Mouse (Mus musculus): Measurements from ENCODE around the gene Rbm47. TPM values are rescaled to one million over a fixed set of nuclear protein-coding genes. Genes with fewer than 3 reads are reported as not detected.

Gene Rbm47
- polyA plus RNA-seq, 1 experiment from 2014 or later = 3.3 TPM

DNA sequence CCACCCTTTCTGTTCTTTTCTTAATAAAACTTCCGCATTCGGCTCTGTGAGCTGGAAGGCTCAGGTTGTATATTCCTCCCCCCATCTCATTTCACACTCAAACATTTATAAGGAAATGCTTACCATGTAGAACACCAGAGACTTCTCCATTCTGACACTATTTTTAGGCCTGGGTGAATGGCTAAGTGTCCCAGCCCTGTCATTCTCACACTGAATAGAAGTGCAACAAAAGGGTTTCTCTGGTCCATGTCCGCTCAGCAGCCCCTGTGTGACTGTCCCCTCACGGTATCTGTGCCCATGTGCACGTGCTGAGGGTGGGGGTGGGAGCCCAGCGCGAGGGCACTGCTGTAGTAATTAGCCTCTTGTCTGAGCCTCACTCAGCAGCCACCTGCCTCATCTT lies 105.7 kb downstream of the Rbm47 start:
- no peak overlapping the region for H3K9ac ChIP-seq
- peaks cover 13% of the 10 kb centered on the region for H3K4me1 ChIP-seq
- H3K27me3 ChIP-seq (replicated peaks) = no peaks in the 10 kb centered on the region
- H3K36me3 ChIP-seq (replicated peaks) = no peaks in the 10 kb centered on the region
- no peak overlapping the region for H3K4me3 ChIP-seq
- H3K27ac ChIP-seq = no peak overlapping the region
- ATAC-seq (replicated peaks) = no peak
- WGBS = 42% methylated on average over 7 of the region's 7 CpGs
- H3K4me2 ChIP-seq = no peak overlapping the region
- no peaks in the 10 kb centered on the region for H3K9me3 ChIP-seq

DNA sequence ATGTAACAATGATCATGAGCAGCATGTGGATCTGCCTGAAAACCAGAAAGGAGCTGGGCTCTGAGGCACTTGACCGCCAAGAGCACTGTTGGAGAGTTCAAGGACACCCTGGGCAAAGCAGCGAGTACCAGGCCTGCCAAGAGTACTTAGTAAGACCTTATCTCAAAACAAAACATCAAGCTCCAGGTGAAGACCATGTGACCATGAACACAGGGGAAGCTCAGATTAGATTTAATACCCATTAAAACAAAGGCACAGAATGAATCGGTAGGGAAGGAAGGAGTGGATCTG lies 110.0 kb downstream of the Rbm47 start:
- Histone ChIP-seq H3K36me3 (replicated peaks) (no peaks in the 10 kb centered on the region), H3K4me3 (no peak overlapping the region), H3K4me2 (no peak overlapping the region), H3K9me3 (no peaks in the 10 kb centered on the region), H3K27me3 (replicated peaks) (no peaks in the 10 kb centered on the region), H3K4me1 (peaks cover 3% of the 10 kb centered on the region), H3K27ac (no peak overlapping the region), H3K9ac (no peak overlapping the region)
- 79% methylated on average over 3 of the region's 3 CpGs for WGBS
- no peak for ATAC-seq (replicated peaks)

DNA sequence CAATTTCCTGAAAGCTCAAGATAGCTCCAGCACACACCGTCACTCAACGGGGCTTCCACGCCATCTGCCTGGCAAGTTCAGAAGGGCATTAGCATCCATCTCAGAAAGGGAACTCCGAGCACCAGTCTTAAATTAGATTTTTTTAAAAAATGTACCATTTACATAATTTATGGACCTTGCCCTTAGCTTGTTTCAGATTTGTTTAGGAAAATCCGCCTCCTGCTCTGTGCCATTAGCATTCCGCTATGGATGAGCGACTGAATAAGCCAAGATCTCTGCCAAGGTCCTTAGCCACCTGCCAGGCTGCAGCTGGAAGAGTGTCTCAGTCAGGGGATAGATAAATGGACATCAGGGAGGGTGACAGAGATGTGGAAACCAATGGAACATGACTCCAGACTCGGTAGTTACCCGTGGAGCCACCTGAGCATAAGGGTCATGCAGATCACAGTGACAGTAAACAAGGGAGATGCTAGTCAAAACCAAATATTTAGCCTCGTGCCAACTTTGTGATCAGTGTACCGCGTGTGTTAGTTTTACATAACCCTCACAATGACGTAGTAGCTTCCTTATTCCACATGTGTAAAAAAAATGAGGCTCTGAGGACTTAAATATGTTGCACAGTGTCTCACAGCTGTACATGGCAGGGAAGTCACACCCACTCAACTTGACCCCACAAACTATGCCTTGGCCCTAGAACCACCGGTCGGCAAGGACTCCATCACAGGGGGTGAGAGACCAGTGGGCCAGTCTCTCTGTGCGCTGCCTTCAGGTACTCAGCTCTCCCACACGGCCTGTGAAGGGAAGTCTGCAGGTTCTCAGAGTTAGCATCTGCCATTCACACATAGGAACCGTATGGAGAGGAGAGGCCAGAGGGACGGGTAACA lies 110.6 kb downstream of the Rbm47 start:
- 0 out of 2 replicates have a peak overlapping the region, but pooled peaks have one; percentile 23 for H3K27ac ChIP-seq
- WGBS = 63% methylated on average over 19 of the region's 19 CpGs

DNA sequence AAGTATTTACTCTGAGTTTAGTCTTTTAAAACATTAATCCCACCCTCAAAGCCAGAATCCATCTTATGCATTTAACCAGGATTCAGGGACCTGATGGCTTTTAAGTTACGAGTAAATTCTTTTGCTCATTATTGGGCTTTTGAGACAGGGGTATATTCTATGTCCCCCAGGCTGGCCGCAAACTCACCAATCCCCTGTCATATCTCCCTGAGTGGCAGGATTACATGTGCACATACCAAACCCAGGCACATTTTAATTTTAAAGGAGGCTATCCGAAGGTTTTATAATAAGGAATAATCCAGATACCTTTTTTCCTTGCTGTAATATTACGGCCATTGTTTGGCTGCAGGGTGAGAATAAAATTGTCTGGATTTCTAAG lies 111.3 kb downstream of the Rbm47 start:
- no peak overlapping the region for H3K4me2 ChIP-seq
- no peak overlapping the region for H3K9ac ChIP-seq
- no peaks in the 10 kb centered on the region for H3K36me3 ChIP-seq (replicated peaks)
- no peaks in the 10 kb centered on the region for H3K9me3 ChIP-seq
- ATAC-seq (replicated peaks) = peak; percentile 56; the same call in 1 of the 2 replicates
- H3K4me1 ChIP-seq = peaks cover 3% of the 10 kb centered on the region
- WGBS = 51% methylated on average over 4 of the region's 4 CpGs
- H3K27ac ChIP-seq = 0 out of 2 replicates have a peak overlapping the region, but pooled peaks have one; percentile 23
- no peak overlapping the region for H3K4me3 ChIP-seq
- no peaks in the 10 kb centered on the region for H3K27me3 ChIP-seq (replicated peaks)

More for the DNA sequence above, 110.6 kb downstream of the Rbm47 start:
- ATAC-seq (replicated peaks) = peak; percentile 80
- H3K4me1 ChIP-seq = peaks cover 3% of the 10 kb centered on the region
- no peaks in the 10 kb centered on the region for H3K27me3 ChIP-seq (replicated peaks)
- H3K4me2 ChIP-seq = no peak overlapping the region
- H3K36me3 ChIP-seq (replicated peaks) = no peaks in the 10 kb centered on the region
- no peak overlapping the region for H3K9ac ChIP-seq
- H3K9me3 ChIP-seq = no peaks in the 10 kb centered on the region
- H3K4me3 ChIP-seq = no peak overlapping the region

DNA sequence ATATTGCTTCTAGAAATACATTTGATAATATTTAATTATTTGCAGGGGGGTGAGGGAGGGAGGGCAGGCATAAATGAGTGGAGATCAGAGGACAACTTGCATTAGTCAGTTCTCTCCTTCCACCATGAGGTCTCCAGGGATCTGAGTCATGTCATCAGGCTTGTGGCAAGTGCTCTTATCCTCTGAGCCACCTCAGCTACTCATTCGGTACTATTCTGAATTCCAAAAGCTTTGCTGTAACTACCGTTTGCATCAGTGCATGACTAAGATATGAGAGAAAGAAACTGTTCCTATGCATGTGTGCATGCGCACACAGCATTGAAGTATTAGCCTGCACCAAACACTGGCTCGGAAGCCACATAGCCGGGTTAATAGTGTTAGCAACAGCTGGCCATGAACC lies 114.1 kb downstream of the Rbm47 start:
- no peaks in the 10 kb centered on the region for H3K36me3 ChIP-seq (replicated peaks)
- H3K4me2 ChIP-seq = no peak overlapping the region
- no peak overlapping the region for H3K9ac ChIP-seq
- 89% methylated on average over 5 of the region's 5 CpGs for WGBS
- no peaks in the 10 kb centered on the region for H3K27me3 ChIP-seq (replicated peaks)
- H3K9me3 ChIP-seq = no peaks in the 10 kb centered on the region
- no peak overlapping the region for H3K27ac ChIP-seq
- no peak for ATAC-seq (replicated peaks)
- no peak overlapping the region for H3K4me3 ChIP-seq
- peaks cover 3% of the 10 kb centered on the region for H3K4me1 ChIP-seq

DNA sequence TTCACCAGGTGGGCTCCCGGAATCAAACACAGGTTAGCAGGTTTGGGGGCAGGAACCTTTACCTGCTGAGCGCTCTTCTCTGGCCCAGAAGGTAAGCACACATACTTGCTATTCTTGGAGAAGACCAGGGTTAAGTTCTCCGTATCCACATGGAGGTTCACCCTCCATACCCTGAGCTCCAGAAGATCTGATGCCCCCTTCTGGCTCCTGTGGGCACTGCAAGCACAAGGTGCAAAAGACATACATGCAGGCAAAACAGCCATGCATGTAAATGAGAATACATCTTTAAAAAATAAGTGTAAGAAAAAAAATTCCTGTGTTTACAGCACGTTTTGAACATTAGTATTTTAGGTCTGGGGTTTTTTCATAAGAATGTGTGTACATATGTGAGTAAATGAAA lies 116.2 kb downstream of the Rbm47 start:
- Histone ChIP-seq H3K9me3 (no peaks in the 10 kb centered on the region), H3K4me3 (no peak overlapping the region), H3K36me3 (replicated peaks) (no peaks in the 10 kb centered on the region), H3K9ac (no peak overlapping the region), H3K27ac (no peak overlapping the region), H3K4me2 (no peak overlapping the region), H3K4me1 (no peaks in the 10 kb centered on the region), H3K27me3 (replicated peaks) (no peaks in the 10 kb centered on the region)
- no peak for ATAC-seq (replicated peaks)
- WGBS = 81% methylated on average over 4 of the region's 4 CpGs

DNA sequence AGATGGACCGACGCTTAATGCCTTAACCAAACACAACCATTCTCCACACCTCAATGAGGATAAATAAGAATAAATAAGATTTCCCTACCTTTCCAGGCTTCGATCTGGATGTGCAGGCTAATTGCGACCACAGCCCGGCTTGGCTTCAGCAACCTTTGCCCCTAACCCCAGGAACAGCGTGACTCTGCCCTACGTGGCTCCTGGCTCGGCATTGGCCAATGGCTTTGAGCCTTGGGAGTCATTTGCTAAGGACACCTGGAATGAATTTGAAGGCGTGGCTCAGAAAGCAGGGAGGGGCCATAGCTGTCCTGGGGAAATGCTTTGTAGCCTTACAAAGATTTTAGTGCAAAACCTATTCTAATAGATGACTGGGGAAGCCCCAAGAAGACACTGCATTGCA lies 118.5 kb downstream of the Rbm47 start:
- Histone ChIP-seq H3K4me2 (no peak overlapping the region), H3K36me3 (replicated peaks) (no peaks in the 10 kb centered on the region), H3K9ac (no peak overlapping the region), H3K4me1 (no peaks in the 10 kb centered on the region), H3K27me3 (replicated peaks) (no peaks in the 10 kb centered on the region), H3K27ac (no peak overlapping the region), H3K9me3 (no peaks in the 10 kb centered on the region), H3K4me3 (no peak overlapping the region)
- WGBS = 63% methylated on average over 9 of the region's 9 CpGs
- ATAC-seq (replicated peaks) = no peak

DNA sequence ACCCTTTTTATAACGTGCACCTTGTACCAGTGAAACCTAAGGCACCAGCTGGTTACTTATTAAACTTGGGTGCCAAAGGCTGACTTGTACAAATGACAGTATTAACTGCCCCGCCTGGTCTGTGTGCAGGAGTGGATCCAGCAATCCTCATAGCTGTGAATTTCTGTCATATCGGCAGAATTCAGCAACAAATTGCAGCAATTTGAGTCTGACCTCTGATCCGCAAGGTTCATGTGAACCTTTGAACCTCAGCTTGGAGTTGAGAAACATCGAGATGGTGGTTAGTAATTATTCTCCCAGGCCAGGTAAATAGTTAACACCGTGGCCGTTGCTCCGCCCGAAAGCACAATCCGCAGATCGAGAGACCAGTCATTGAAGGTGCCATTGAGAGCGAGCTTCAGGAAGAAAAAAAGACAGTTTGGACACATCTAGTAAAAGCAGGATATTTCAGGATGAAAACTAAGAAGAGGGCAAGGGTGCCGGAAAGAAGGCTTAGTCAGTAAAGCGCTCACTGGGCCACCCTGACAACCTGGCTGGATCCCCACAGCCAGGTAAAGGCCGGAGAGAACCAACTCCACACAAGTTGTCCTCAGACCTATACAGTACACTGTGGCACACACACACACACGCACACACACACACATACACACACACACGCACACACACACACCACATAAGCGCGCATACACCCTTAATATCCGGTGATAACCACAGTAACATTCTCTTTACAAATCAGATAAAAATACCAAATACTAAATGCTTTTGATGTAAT lies 120.0 kb downstream of the Rbm47 start:
- no peak overlapping the region for H3K4me2 ChIP-seq
- no peak for ATAC-seq (replicated peaks)
- no peak overlapping the region for H3K9ac ChIP-seq
- no peaks in the 10 kb centered on the region for H3K36me3 ChIP-seq (replicated peaks)
- WGBS = 93% methylated on average over 20 of the region's 20 CpGs
- H3K4me3 ChIP-seq = no peak overlapping the region
- no peaks in the 10 kb centered on the region for H3K27me3 ChIP-seq (replicated peaks)
- no peak overlapping the region for H3K27ac ChIP-seq
- H3K4me1 ChIP-seq = no peaks in the 10 kb centered on the region
- no peaks in the 10 kb centered on the region for H3K9me3 ChIP-seq

DNA sequence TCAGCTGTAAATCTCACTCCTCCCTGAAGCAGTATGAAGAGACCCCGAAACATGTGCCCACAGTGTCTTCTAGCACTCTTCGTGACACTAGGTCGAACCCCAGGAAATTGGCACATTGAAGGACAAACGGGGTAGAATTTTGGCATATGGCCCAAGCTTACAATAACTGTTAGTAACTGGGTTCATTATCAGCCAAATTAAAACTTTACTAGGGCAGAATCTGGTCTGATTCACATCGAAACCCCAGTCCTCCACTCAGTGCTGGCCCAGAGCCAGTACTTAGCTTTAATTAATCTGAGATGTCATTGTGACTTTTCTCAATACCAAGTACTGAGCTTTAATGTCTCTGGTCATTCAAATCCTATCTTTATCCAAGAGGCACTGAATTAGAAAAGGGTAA lies 122.1 kb downstream of the Rbm47 start:
- no peaks in the 10 kb centered on the region for H3K27me3 ChIP-seq (replicated peaks)
- 75% methylated on average over 5 of the region's 5 CpGs for WGBS
- no peak for ATAC-seq (replicated peaks)

DNA sequence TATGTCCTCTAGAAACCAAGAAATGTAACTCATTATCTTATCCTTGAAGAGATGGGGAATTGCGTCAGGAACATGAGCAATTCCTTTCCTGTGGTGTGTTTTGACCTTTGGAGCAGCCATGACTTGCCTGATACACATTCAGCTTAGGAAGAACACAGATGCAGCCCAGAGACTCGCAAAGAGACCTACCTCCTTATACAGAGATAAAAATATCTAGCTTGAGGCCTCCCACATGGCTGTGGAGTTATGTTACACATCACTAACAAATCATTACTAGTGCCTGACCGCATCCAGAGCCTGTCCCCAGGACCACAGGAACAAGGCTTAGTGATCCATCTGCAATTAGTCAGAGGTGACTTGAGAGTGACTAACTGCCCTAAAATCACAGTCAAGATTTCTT lies 126.6 kb downstream of the Rbm47 start:
- no peak for ATAC-seq (replicated peaks)
- Histone ChIP-seq H3K9me3 (no peaks in the 10 kb centered on the region), H3K27me3 (replicated peaks) (no peaks in the 10 kb centered on the region), H3K36me3 (replicated peaks) (no peaks in the 10 kb centered on the region), H3K4me1 (no peaks in the 10 kb centered on the region), H3K4me3 (no peak overlapping the region), H3K9ac (no peak overlapping the region), H3K27ac (no peak overlapping the region), H3K4me2 (no peak overlapping the region)
- WGBS = 88% methylated on average over 3 of the region's 3 CpGs

More for the DNA sequence above, 122.1 kb downstream of the Rbm47 start:
- no peak overlapping the region for H3K4me2 ChIP-seq
- no peaks in the 10 kb centered on the region for H3K9me3 ChIP-seq
- no peak overlapping the region for H3K9ac ChIP-seq
- no peaks in the 10 kb centered on the region for H3K4me1 ChIP-seq
- H3K36me3 ChIP-seq (replicated peaks) = no peaks in the 10 kb centered on the region
- H3K4me3 ChIP-seq = no peak overlapping the region
- H3K27ac ChIP-seq = no peak overlapping the region

DNA sequence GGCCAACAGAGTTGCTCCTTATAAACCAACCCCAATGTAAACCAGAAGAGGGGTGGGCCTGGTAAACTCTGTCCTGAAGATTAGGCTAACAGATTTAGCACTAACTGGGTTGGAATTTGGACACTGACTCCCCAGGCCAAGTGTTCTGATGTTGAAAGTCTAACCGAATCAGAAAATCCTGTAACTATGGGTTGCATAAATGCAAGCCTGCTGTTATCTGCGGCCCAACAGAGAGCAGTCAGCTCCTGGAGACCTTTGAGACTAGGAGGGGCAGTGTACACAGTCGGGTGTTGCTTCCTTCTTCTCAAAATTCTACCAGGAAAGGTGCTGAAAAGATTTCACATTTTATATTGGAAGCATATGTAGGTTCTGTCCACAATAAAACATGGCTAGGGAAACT lies 129.0 kb downstream of the Rbm47 start:
- no peak for ATAC-seq (replicated peaks)
- H3K36me3 ChIP-seq (replicated peaks) = no peaks in the 10 kb centered on the region
- H3K27me3 ChIP-seq (replicated peaks) = no peaks in the 10 kb centered on the region
- H3K27ac ChIP-seq = no peak overlapping the region
- no peaks in the 10 kb centered on the region for H3K9me3 ChIP-seq
- H3K9ac ChIP-seq = no peak overlapping the region
- no peaks in the 10 kb centered on the region for H3K4me1 ChIP-seq
- H3K4me3 ChIP-seq = no peak overlapping the region
- H3K4me2 ChIP-seq = no peak overlapping the region
- WGBS = 86% methylated on average over 3 of the region's 3 CpGs

DNA sequence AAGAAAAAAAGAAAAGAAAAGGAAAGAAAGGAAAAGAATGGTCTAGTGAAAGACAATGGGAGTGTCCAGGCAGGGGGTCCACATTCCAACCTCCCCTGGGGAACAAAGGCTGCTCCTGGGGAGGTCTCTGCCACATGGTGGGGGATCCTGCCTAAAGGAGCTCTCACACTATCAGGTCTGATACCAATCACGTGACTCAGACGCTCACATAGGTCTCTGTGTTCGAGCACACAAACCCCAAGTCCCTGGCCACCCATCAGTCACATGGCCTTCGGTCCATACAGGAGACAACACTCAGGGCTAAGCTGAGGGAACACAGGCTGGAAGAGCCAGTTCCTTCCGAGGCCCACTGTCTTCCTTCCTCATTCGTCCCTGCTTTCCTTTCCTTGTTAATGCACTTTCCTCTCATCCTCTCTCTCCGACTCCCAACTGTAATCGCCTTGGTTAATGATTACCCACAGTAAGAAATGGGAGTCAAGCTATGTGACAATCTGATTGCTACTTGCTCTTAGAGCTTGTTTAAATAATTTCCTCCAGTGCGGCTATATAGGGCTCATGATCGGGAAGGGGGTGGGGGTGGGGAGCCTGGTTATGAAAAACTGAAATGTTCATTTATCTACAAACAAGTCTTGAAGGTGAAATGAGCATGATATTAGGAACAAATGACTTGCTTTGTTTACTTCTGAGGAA lies 130.1 kb downstream of the Rbm47 start:
- Histone ChIP-seq H3K36me3 (replicated peaks) (no peaks in the 10 kb centered on the region), H3K4me2 (no peak overlapping the region), H3K9ac (no peak overlapping the region), H3K27ac (no peak overlapping the region), H3K4me1 (no peaks in the 10 kb centered on the region), H3K27me3 (replicated peaks) (no peaks in the 10 kb centered on the region), H3K4me3 (no peak overlapping the region), H3K9me3 (no peaks in the 10 kb centered on the region)
- 58% methylated on average over 10 of the region's 10 CpGs for WGBS
- no peak for ATAC-seq (replicated peaks)

Measured in midbrain, embryonic 15.5 days (tissue).